Mouse (Mus musculus) hindbrain, embryonic 10.5 days (tissue): ENCODE measurements at regions not wholly inside any gene's neighbourhood (a gene's known extent, or its start where the extent isn't known, plus 50 kb on each side); places are given as distances from the start of the nearest gene placed in this dataset.

Source experiments
- DNase-seq: peaks from one replicate; pipeline ENCODE4 v3.0.0-alpha.2; 2017; ENCODE audit warnings: low spot score
- H3K27ac ChIP-seq: fragments of 300-500 bp; sonication (generic); 2 replicates; pipeline ENCODE4 v1.5.1; 2016; ENCODE audit warnings: mild to moderate bottlenecking, moderate library complexity
- H3K27me3 ChIP-seq: fragments of 300-500 bp; sonication (generic); 2 replicates; pipeline ENCODE4 v1.6.1; 2016; ENCODE audit warnings: mild to moderate bottlenecking; ENCODE audit not compliant: poor library complexity, insufficient read depth, severe bottlenecking
- H3K36me3 ChIP-seq: fragments of 300-500 bp; sonication (generic); 2 replicates; pipeline ENCODE4 v1.6.1; 2016; ENCODE audit warnings: mild to moderate bottlenecking, moderate library complexity
- H3K4me1 ChIP-seq: fragments of 300-500 bp; sonication (generic); replicated peaks from 2 replicates; pipeline ENCODE4 v1.6.1; 2016; ENCODE audit warnings: mild to moderate bottlenecking
- H3K4me3 ChIP-seq: fragments of 300-500 bp; sonication (generic); 2 replicates; pipeline ENCODE4 v1.5.1; 2016; ENCODE audit warnings: mild to moderate bottlenecking, moderate library complexity
- H3K9me3 ChIP-seq: fragments of 300-500 bp; sonication (generic); 2 replicates; pipeline ENCODE4 v1.6.1; 2016; ENCODE audit warnings: mild to moderate bottlenecking, moderate library complexity
- WGBS: fragments of 180-500 bp; shearing (Covaris S2); methylation state at CpG from one replicate; pipeline ENCODE4 v1.1.7; 2016; 5-methylcytosine and 5-hydroxymethylcytosine counted together

- DNase-seq: peak; percentile 32
- Histone ChIP-seq H3K9me3 (no peaks in the 10 kb centered on the region), H3K36me3 (no peaks in the 10 kb centered on the region), H3K27me3 (no peaks in the 10 kb centered on the region), H3K27ac (no peak overlapping the region; the same call in 1 of the 2 replicates), H3K4me3 (no peak overlapping the region), H3K4me1 (0 out of 2 replicates have a peak, but pooled peaks cover 2% of the 10 kb centered on the region)
- 9% methylated on average over 8 of the region's 8 CpGs for WGBS
Measured at GRCm38 (mm10) chr15:26469901-26470383, 161.1 kb downstream of the March11 start.

- no peaks in the 10 kb centered on the region for H3K4me1 ChIP-seq
- DNase-seq: no peak
- no peaks in the 10 kb centered on the region for H3K27me3 ChIP-seq
- 87% methylated on average over 5 of the region's 5 CpGs for WGBS
- H3K27ac ChIP-seq: no peak overlapping the region
- H3K9me3 ChIP-seq: no peaks in the 10 kb centered on the region
- H3K36me3 ChIP-seq: no peaks in the 10 kb centered on the region
- H3K4me3 ChIP-seq: no peak overlapping the region
Measured at GRCm38 (mm10) chr15:26487378-26487777, 178.5 kb downstream of the March11 start.
